In the genomic region with DNA sequence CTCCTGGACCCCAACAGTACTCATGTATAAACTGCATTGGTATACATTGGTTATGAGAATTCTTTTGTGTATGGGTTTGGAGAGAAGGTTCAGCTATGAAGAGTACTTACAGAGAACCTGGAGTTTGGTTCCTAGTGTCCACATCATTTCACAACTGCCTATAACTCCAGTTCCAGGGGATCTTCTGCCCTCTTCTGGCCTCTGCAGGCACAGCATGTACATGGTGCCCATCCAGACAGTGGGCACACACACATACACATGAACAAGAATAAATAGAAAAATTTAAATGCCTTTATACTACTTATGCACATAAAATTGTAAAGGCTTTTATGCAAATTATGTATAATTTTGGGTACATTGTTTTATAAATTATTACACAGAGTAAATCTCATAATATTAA, we compare ENCODE assay signal across 17 mouse cellular contexts. TPM values are rescaled to one million over a fixed set of nuclear protein-coding genes. Genes with fewer than 3 reads are reported as not detected.
A peak's percentile ranks its signal among the peaks of the same experiment; 100 is the strongest.
DNase-seq lines count a peak whose midpoint lies in the region; ATAC-seq and TF ChIP-seq lines count a peak whose summit lies in the region.
"Had no signal": no experiment of that assay in that cellular context is flagged by ENCODE, and none has a peak within 500 bp of the region (broad histone marks: within the 10 kb centered on the region; RNA-seq: fewer than 3 reads in every experiment).

No protein-coding gene starts in this region.

- no peak overlapping the region for H3K9ac ChIP-seq in liver, embryonic 14.5 days (replicated peaks)
- H3K9ac ChIP-seq in liver, embryonic 11.5 days (ENCODE audit: low read depth, low read length), result no peak overlapping the region
- no peak overlapping the region for H3K9ac ChIP-seq in CH12.LX (ENCODE audit: insufficient read depth, low read depth)
- H3K9ac ChIP-seq in kidney, embryonic 14.5 days (ENCODE audit: low read depth, low read length), result no peak overlapping the region
- H3K9ac ChIP-seq: limb, embryonic 15.5 days; neural tube, embryonic 15.5 days had no signal

- no peaks in the 10 kb centered on the region for H3K4me1 ChIP-seq in liver, embryonic 14.5 days (replicated peaks; ENCODE audit: control insufficient read depth in 2 of 2, insufficient read depth in 2 of 2, low read length in 1 of 2)
- no peaks in the 10 kb centered on the region for H3K4me1 ChIP-seq in liver, embryonic 11.5 days (replicated peaks; ENCODE audit: control insufficient read depth, insufficient read depth, low read length)
- H3K4me1 ChIP-seq in CH12.LX (ENCODE audit: control insufficient read depth in 1 of 2, insufficient read depth in 2 of 2), result peaks cover 0 to 3% of the 10 kb centered on the region in 2 experiments; a peak in 1 of 4 replicates
- H3K4me1 ChIP-seq in kidney, embryonic 14.5 days (ENCODE audit: control insufficient read depth, insufficient read depth, low read length), result no peaks in the 10 kb centered on the region
- H3K4me1 ChIP-seq: limb, embryonic 15.5 days; neural tube, embryonic 15.5 days had no signal

- H3K36me3 ChIP-seq in liver, embryonic 14.5 days (replicated peaks; ENCODE audit: control insufficient read depth, insufficient read depth, low read depth), result no peaks in the 10 kb centered on the region
- H3K36me3 ChIP-seq in liver, embryonic 11.5 days (ENCODE audit: control insufficient read depth, insufficient read depth, low read length), result no peaks in the 10 kb centered on the region
- H3K36me3 ChIP-seq in CH12.LX (replicated peaks in 1 of 2; ENCODE audit: control insufficient read depth in 1 of 2, insufficient read depth in 1 of 2, low read length in 1 of 2), result no peaks in the 10 kb centered on the region
- no peaks in the 10 kb centered on the region for H3K36me3 ChIP-seq in kidney, embryonic 14.5 days (ENCODE audit: control insufficient read depth, insufficient read depth, low read length)
- H3K36me3 ChIP-seq: limb, embryonic 15.5 days; neural tube, embryonic 15.5 days had no signal

- no peak for TF ChIP-seq POLR2A in CH12.LX (IDR thresholded peaks at IDR 0.05; ENCODE audit: low read depth, low read length)

- peak; percentile 44 for TF ChIP-seq RAD21 in CH12.LX (IDR thresholded peaks at IDR 0.05; ENCODE audit: low read depth, low read length)

- no peak for ATAC-seq in liver, embryonic 14.5 days (ENCODE audit: insufficient read depth)
- no peak for ATAC-seq in liver, embryonic 11.5 days (replicated peaks; ENCODE audit: low FRiP score)
- ATAC-seq in kidney, embryonic 14.5 days (ENCODE audit: low FRiP score, low TSS enrichment), result no peak
- ATAC-seq: forebrain, embryonic 16.5 days had no signal

- H3K27me3 ChIP-seq in liver, embryonic 14.5 days (ENCODE audit: control insufficient read depth, insufficient read depth, low read length), result no peaks in the 10 kb centered on the region
- no peaks in the 10 kb centered on the region for H3K27me3 ChIP-seq in liver, embryonic 11.5 days (replicated peaks; ENCODE audit: control insufficient read depth, insufficient read depth, low read length)
- no peaks in the 10 kb centered on the region for H3K27me3 ChIP-seq in CH12.LX (replicated peaks)
- H3K27me3 ChIP-seq in kidney, embryonic 14.5 days (ENCODE audit: control insufficient read depth, insufficient read depth, low read length), result no peaks in the 10 kb centered on the region
- H3K27me3 ChIP-seq: limb, embryonic 15.5 days; neural tube, embryonic 15.5 days had no signal

- no peaks in the 10 kb centered on the region for H3K79me2 ChIP-seq in CH12.LX (replicated peaks; ENCODE audit: control insufficient read depth, extremely low read depth, insufficient read depth, poor library complexity, severe bottlenecking)

- TF ChIP-seq EP300 in liver, embryonic 14.5 days (IDR thresholded peaks at IDR 0.05; ENCODE audit: low read depth), result no peak
- no peak for TF ChIP-seq EP300 in CH12.LX (IDR thresholded peaks at IDR 0.05; ENCODE audit: low read length)

- DNase-seq in gastrocnemius, adult 2 months, result no peak
- no peak for DNase-seq in gastrocnemius, postnatal 25 days
- no peak for DNase-seq in liver, embryonic 14.5 days (ENCODE audit: low read depth in 3 of 3, low spot score in 3 of 3)
- DNase-seq in liver, embryonic 11.5 days (ENCODE audit: low spot score), result no peak
- no peak for DNase-seq in CH12.LX (ENCODE audit: extremely low read depth)
- peak; percentile 3 for DNase-seq in induced T-regulatory cell, adult 2 months (ENCODE audit: low read depth)
- DNase-seq in embryo, embryonic 9.5 days (ENCODE audit: extremely low spot score), result no peak
- DNase-seq: adrenal gland, postnatal 14 days; B cell, adult 2 months; gastrocnemius, postnatal 36 days; heart, postnatal 14 days; kidney, postnatal 4 days; right cerebral cortex, adult 18-20 months had no signal

- in situ Hi-C loops in CH12.LX (cut with MboI; ENCODE audit: low pct_ligation_motif_present, low pct_unique_long_range_greater_than_20kb, low sequenced_read_pairs), result loop anchor here (25.0 kb wide), 1 partner anchor 94 kb away; no protein-coding TSS in a partner anchor

- peak; percentile 14; the same call in 1 of the 2 replicates for TF ChIP-seq CTCF in gastrocnemius, adult 2 months (IDR thresholded peaks at IDR 0.05)
- peak; percentile 45 for TF ChIP-seq CTCF in liver, embryonic 14.5 days (IDR thresholded peaks at IDR 0.05; ENCODE audit: low read depth)
- peak; percentile 8 to 60; a peak in 3 of 4 replicates for TF ChIP-seq CTCF in CH12.LX (conservative IDR thresholded peaks at IDR 0.05 in 1 of 2, IDR thresholded peaks at IDR 0.05 in 1 of 2; ENCODE audit: low read depth in 2 of 2, low read length in 2 of 2)

- intact Hi-C loops in gastrocnemius, adult 2 months (cut with DNase I), result no loop called here

- H3K27ac ChIP-seq in gastrocnemius, adult 2 months, result no peak overlapping the region
- no peak overlapping the region for H3K27ac ChIP-seq in liver, embryonic 14.5 days
- no peak overlapping the region for H3K27ac ChIP-seq in liver, embryonic 11.5 days (ENCODE audit: low read depth, low read length)
- H3K27ac ChIP-seq in CH12.LX (ENCODE audit: insufficient read depth, low read depth), result no peak overlapping the region
- H3K27ac ChIP-seq in kidney, embryonic 14.5 days (ENCODE audit: low read depth, low read length), result no peak overlapping the region
- H3K27ac ChIP-seq: limb, embryonic 15.5 days; neural tube, embryonic 15.5 days had no signal

- no peak overlapping the region for H3K4me3 ChIP-seq in gastrocnemius, adult 2 months
- H3K4me3 ChIP-seq in liver, embryonic 14.5 days (ENCODE audit: insufficient read depth in 1 of 2, low read depth in 2 of 2, low read length in 2 of 2), result no peak overlapping the region
- H3K4me3 ChIP-seq in liver, embryonic 11.5 days (ENCODE audit: low read depth, low read length), result no peak overlapping the region
- H3K4me3 ChIP-seq in CH12.LX (replicated peaks in 1 of 3; ENCODE audit: low read depth in 2 of 3, low read length in 2 of 3, poor library complexity in 1 of 3), result no peak overlapping the region
- H3K4me3 ChIP-seq in kidney, embryonic 14.5 days (ENCODE audit: low read length), result no peak overlapping the region
- H3K4me3 ChIP-seq: limb, embryonic 15.5 days; neural tube, embryonic 15.5 days had no signal

- H3K9me3 ChIP-seq in liver, embryonic 14.5 days (ENCODE audit: control insufficient read depth, low read length), result no peaks in the 10 kb centered on the region
- H3K9me3 ChIP-seq in liver, embryonic 11.5 days (ENCODE audit: control insufficient read depth, low read length), result no peaks in the 10 kb centered on the region
- no peaks in the 10 kb centered on the region for H3K9me3 ChIP-seq in CH12.LX (replicated peaks; ENCODE audit: low read length)
- no peaks in the 10 kb centered on the region for H3K9me3 ChIP-seq in kidney, embryonic 14.5 days (ENCODE audit: control insufficient read depth, low read length)
- H3K9me3 ChIP-seq: limb, embryonic 15.5 days; neural tube, embryonic 15.5 days had no signal

- H3K4me2 ChIP-seq in liver, embryonic 14.5 days (ENCODE audit: low read depth), result no peak overlapping the region
- H3K4me2 ChIP-seq in liver, embryonic 11.5 days, result no peak overlapping the region
- no peak overlapping the region for H3K4me2 ChIP-seq in CH12.LX (ENCODE audit: insufficient read depth, low read depth, poor library complexity, severe bottlenecking)
- no peak overlapping the region for H3K4me2 ChIP-seq in kidney, embryonic 14.5 days (replicated peaks; ENCODE audit: low read depth, low read length)
- H3K4me2 ChIP-seq: limb, embryonic 15.5 days; neural tube, embryonic 15.5 days had no signal

- dilution Hi-C loops in CH12.LX (cut with MboI; ENCODE audit: extremely low pct_ligation_motif_present, extremely low pct_unique_long_range_greater_than_20kb, low sequenced_read_pairs), result no loop called here

TF ChIP-seq in CH12.LX, 34 proteins besides CTCF, POLR2A, EP300 and RAD21:
- TF ChIP-seq SMC3 (IDR thresholded peaks at IDR 0.05; ENCODE audit: low read depth, low read length), result peak; percentile 47
- TF ChIP-seq CHD2 (IDR thresholded peaks at IDR 0.05; ENCODE audit: low read length), result no peak
- no peak for TF ChIP-seq ZKSCAN1 (IDR thresholded peaks at IDR 0.05; ENCODE audit: borderline replicate concordance, low read depth, low read length)
- TF ChIP-seq E2F4 (IDR thresholded peaks at IDR 0.05; ENCODE audit: insufficient replicate concordance, low read depth, low read length), result no peak
- no peak for TF ChIP-seq TCF12 (IDR thresholded peaks at IDR 0.05; ENCODE audit: low read depth, low read length)
TF ChIP-seq in CH12.LX: peak in this region for 1.

RNA-seq across cellular contexts. Expression of a gene that starts 59.9 kb away (rescaled TPM):
- total RNA-seq in gastrocnemius, adult 2 months (2021), result 1 to 10 TPM; 2.0 to 3.0 TPM
- total RNA-seq in gastrocnemius, postnatal 25 days (2021), result 1 to 10 TPM; 3.0 to 6.6 TPM
- 0.16 and 0.36 TPM in 2 replicates for polyA plus RNA-seq in liver, embryonic 14.5 days (2012; rRNA removed)
- 0.25 and 0.39 TPM in 2 replicates for polyA plus RNA-seq in liver, embryonic 14.5 days (2014; fragmentation: Nextera tagmentation; extraction: Ambion mirVana)
- polyA plus RNA-seq in liver, embryonic 11.5 days (2014; fragmentation: Nextera tagmentation; extraction: Ambion mirVana), result 7.6 and 7.9 TPM in 2 replicates
- total RNA-seq in CH12.LX (2012; rRNA removed) (not detected in 2 replicates), CH12.LX (2014; rRNA removed) (not detected in 2 replicates)
- 0.04 TPM in 1 of 2 replicates, not detected in the other for polyA plus RNA-seq in CH12.LX (2012; ENCODE audit: insufficient read length, low read depth)
- polyA plus RNA-seq in kidney, embryonic 14.5 days (2014; fragmentation: Nextera tagmentation; extraction: Ambion mirVana), result 5.8 and 8.5 TPM in 2 replicates
